Mouse (Mus musculus): ENCODE measurements around the gene Cpa2.

DNA sequence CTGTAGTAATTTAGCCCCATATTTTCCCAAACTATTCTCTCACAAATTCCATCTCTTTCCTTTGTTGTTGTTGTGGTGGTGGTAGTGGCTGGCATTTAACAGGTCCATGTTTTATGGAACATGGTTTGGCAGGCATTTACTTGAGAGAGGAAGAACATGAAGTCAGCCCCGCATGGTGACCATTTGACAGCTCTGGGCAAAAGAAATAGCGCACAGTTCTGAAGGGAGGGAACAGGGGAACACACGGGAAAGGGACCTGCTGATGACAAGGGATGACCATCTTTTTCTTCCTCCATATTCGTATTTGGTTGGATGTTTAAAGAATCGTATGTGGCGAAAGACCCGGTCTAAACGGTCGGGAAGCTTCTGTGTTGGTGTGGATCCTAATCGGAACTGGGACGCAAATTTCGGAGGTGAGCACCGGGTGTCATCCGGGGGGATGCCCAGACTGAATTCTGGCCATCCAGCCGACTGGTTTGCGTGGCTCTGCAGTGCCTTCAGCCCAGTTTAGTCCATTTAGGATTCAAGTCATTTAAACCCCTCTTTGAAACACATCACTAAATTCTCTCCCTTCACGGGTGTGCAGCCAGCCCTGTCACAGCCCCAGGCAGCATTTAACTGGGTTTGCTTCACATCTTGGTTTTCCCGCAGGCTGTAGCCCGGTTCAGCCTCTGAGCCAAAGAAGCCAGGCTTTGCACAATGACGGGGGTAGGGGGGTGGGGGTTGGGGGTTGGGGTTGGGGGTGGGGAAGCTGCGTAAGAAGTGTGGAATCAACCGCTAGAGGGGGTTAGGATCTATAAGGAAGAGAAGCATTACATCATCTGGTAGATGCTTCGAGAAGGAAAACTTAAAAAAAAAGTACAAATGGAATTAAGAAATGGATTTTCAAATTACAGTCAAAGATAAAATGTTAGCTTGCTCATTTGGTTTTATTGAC is 10.5 kb downstream of the Cpa2 start:
- TF ChIP-seq CTCF (IDR thresholded peaks at IDR 0.05; ENCODE audit: low read depth, low read length) = no peak
- no peak for TF ChIP-seq GATA1 (IDR thresholded peaks at IDR 0.05; ENCODE audit: borderline replicate concordance, low read length)
